ENCODE assay signal across 8 mouse cellular contexts in the genomic region with DNA sequence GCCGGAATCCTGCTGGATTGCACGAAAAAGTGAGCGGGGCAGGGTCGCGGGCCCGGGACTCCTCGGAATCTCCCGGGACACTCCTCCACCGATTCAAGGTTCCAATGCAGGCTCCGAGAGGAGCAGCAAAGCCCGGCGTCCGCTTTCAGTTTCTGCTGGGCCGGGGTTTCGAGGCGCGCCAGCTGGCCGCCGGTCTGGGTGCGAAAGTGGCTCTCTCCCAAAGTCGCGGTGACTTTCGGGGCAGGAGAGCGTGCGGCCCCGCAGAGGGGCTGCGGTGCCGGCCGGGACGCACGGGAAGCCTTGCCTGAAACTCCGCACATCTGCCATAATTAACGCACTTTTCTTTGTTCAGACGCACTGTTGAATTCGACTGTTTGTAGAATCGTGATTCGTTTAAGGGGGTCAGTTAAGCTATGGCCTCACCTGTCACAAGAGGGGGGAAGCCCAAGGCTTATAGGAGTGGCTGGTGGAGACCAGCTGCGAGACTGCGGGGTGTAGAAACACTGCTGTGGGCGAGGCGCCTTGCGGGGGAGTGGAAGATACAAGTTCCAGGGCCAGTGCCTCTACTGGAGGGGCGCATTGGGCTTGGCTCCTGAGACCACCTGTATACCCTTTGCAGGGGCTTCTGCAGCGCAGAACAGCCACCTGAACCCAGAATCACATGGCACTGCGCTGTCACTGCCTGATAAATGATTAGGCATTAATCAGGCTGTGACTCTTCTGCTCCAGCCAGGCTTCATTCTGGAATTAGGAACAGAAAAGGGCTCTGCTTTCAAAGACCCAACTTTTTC. TPM values are rescaled to one million over a fixed set of nuclear protein-coding genes. Genes with fewer than 3 reads are reported as not detected.
DNase-seq lines count a peak whose midpoint lies in the region; ATAC-seq and TF ChIP-seq lines count a peak whose summit lies in the region.

No protein-coding gene starts in this region.

- TF ChIP-seq CTCF in cerebellum, adult 2 months (IDR thresholded peaks at IDR 0.05; ENCODE audit: borderline replicate concordance, insufficient read depth, low read depth, low read length), result no peak

- 4% methylated on average over 45 of the region's 45 CpGs for WGBS in cerebellum, adult 2 months
- WGBS in embryonic facial prominence, embryonic 14.5 days, result under 1% methylated on average over 31 of the region's 45 CpGs
- WGBS in hindbrain, embryonic 16.5 days, result under 1% methylated on average over 44 of the region's 45 CpGs

- H3K4me2 ChIP-seq in embryonic facial prominence, embryonic 14.5 days (ENCODE audit: low read depth, low read length), result peak overlapping the region; percentile 98
- peak overlapping the region; percentile 99 for H3K4me2 ChIP-seq in hindbrain, embryonic 16.5 days (ENCODE audit: low read length)

- H3K36me3 ChIP-seq in embryonic facial prominence, embryonic 14.5 days (ENCODE audit: control insufficient read depth, insufficient read depth, low read length), result no peaks in the 10 kb centered on the region
- H3K36me3 ChIP-seq in hindbrain, embryonic 16.5 days (ENCODE audit: control insufficient read depth, insufficient read depth, low read length), result no peaks in the 10 kb centered on the region

- ATAC-seq in embryonic facial prominence, embryonic 14.5 days (ENCODE audit: low read depth), result 0 out of 2 replicates have a peak, but pooled peaks have one; percentile 4
- ATAC-seq in hindbrain, embryonic 16.5 days, result peak; percentile 7
- peak; percentile 17 for ATAC-seq in megakaryocyte progenitor cell, adult 5-6 weeks (replicated peaks; ENCODE audit: poor library complexity)

- peak overlapping the region; percentile 86 for H3K9ac ChIP-seq in embryonic facial prominence, embryonic 14.5 days (ENCODE audit: low read depth, low read length)
- peak overlapping the region; percentile 85 for H3K9ac ChIP-seq in hindbrain, embryonic 16.5 days (ENCODE audit: low read depth, low read length)

- H3K27me3 ChIP-seq in cerebellum, adult 2 months (ENCODE audit: control insufficient read depth, insufficient read depth, low read length), result no peaks in the 10 kb centered on the region
- no peaks in the 10 kb centered on the region for H3K27me3 ChIP-seq in embryonic facial prominence, embryonic 14.5 days (replicated peaks; ENCODE audit: control insufficient read depth, insufficient read depth, low read length)
- peaks cover 2% of the 10 kb centered on the region for H3K27me3 ChIP-seq in hindbrain, embryonic 16.5 days (replicated peaks; ENCODE audit: control insufficient read depth, insufficient read depth, low read length)

- peak overlapping the region; percentile 58 for H3K27ac ChIP-seq in cerebellum, adult 2 months (ENCODE audit: insufficient read depth, low read length)
- peak overlapping the region; percentile 82 for H3K27ac ChIP-seq in embryonic facial prominence, embryonic 14.5 days (replicated peaks; ENCODE audit: low read depth, low read length)
- H3K27ac ChIP-seq in hindbrain, embryonic 16.5 days (ENCODE audit: low read depth, low read length), result peak overlapping the region; percentile 70; the same call in 1 of the 2 replicates

- peak overlapping the region; percentile 81 for H3K4me3 ChIP-seq in cerebellum, adult 2 months (replicated peaks; ENCODE audit: insufficient read depth, low read depth, low read length)
- H3K4me3 ChIP-seq in embryonic facial prominence, embryonic 14.5 days (ENCODE audit: low read depth, low read length), result peak overlapping the region; percentile 74
- H3K4me3 ChIP-seq in hindbrain, embryonic 16.5 days (ENCODE audit: low read length), result peak overlapping the region; percentile 74

- peaks cover 8% of the 10 kb centered on the region; the same call in 1 of the 2 replicates for H3K4me1 ChIP-seq in cerebellum, adult 2 months (ENCODE audit: control insufficient read depth, insufficient read depth, low read length)
- peaks cover 41% of the 10 kb centered on the region for H3K4me1 ChIP-seq in embryonic facial prominence, embryonic 14.5 days (ENCODE audit: control insufficient read depth, insufficient read depth, low read length)
- peaks cover 31% of the 10 kb centered on the region for H3K4me1 ChIP-seq in hindbrain, embryonic 16.5 days (ENCODE audit: control insufficient read depth, insufficient read depth, low read depth, low read length)

- TF ChIP-seq POLR2A in cerebellum, adult 2 months (IDR thresholded peaks at IDR 0.05; ENCODE audit: borderline replicate concordance, insufficient read depth, low read length), result no peak

- H3K9me3 ChIP-seq in embryonic facial prominence, embryonic 14.5 days (ENCODE audit: control insufficient read depth, low read length), result no peaks in the 10 kb centered on the region
- no peaks in the 10 kb centered on the region for H3K9me3 ChIP-seq in hindbrain, embryonic 16.5 days (ENCODE audit: control insufficient read depth, low read length)

- DNase-seq in cerebellum, adult 2 months, result peak in 1 of 2 experiments; percentile 24
- no peak for DNase-seq in cerebellum, postnatal 4 days (ENCODE audit: low spot score in 2 of 2)
- peak; percentile 33 for DNase-seq in retina, embryonic 14.5 days (ENCODE audit: low spot score)
- no peak for DNase-seq in retina, postnatal 1 day
- DNase-seq in embryonic facial prominence, embryonic 14.5 days (ENCODE audit: low spot score), result no peak
- no peak for DNase-seq in right cerebral cortex, postnatal 36 days (ENCODE audit: low spot score in 2 of 2)

RNA-seq across cellular contexts. Expression of gene Pwwp2b, which starts 0.5 kb away (rescaled TPM):
- polyA plus RNA-seq in cerebellum, adult 2 months (2012; rRNA removed), result 8.9 and 9.9 TPM in 2 replicates
- 11.0 and 11.6 TPM in 2 replicates for polyA plus RNA-seq in embryonic facial prominence, embryonic 14.5 days (2014; fragmentation: Nextera tagmentation; extraction: Ambion mirVana)
- polyA plus RNA-seq in hindbrain, embryonic 16.5 days (2015; fragmentation: Nextera tagmentation; extraction: Ambion mirVana), result 5.6 and 6.4 TPM in 2 replicates
- 3.7 and 4.6 TPM in 2 replicates for total RNA-seq in megakaryocyte progenitor cell, adult 5-6 weeks (2015)
- 2.5 and 4.7 TPM in 2 replicates for total RNA-seq in megakaryocyte progenitor cell, adult 5-6 weeks (2017)

RNA-seq across cellular contexts. Expression of gene Stk32c, which starts 35.7 kb away (rescaled TPM):
- 17.4 and 22.6 TPM in 2 replicates for polyA plus RNA-seq in cerebellum, adult 2 months (2012; rRNA removed)
- 0.11 and 0.35 TPM in 2 replicates for polyA plus RNA-seq in embryonic facial prominence, embryonic 14.5 days (2014; fragmentation: Nextera tagmentation; extraction: Ambion mirVana)
- 2.9 and 3.0 TPM in 2 replicates for polyA plus RNA-seq in hindbrain, embryonic 16.5 days (2015; fragmentation: Nextera tagmentation; extraction: Ambion mirVana)
- not detected in 2 replicates for total RNA-seq in megakaryocyte progenitor cell, adult 5-6 weeks (2015)
- not detected in 2 replicates for total RNA-seq in megakaryocyte progenitor cell, adult 5-6 weeks (2017)

RNA-seq across cellular contexts. Expression of gene Lrrc27, which starts 36.0 kb away (rescaled TPM):
- polyA plus RNA-seq in cerebellum, adult 2 months (2012; rRNA removed), result 12.2 and 14.3 TPM in 2 replicates
- polyA plus RNA-seq in embryonic facial prominence, embryonic 14.5 days (2014; fragmentation: Nextera tagmentation; extraction: Ambion mirVana), result 3.2 and 3.3 TPM in 2 replicates
- 3.8 and 6.8 TPM in 2 replicates for polyA plus RNA-seq in hindbrain, embryonic 16.5 days (2015; fragmentation: Nextera tagmentation; extraction: Ambion mirVana)
- 1.2 and 2.0 TPM in 2 replicates for total RNA-seq in megakaryocyte progenitor cell, adult 5-6 weeks (2015)
- total RNA-seq in megakaryocyte progenitor cell, adult 5-6 weeks (2017), result 1.4 and 2.1 TPM in 2 replicates
